Mouse (Mus musculus) hindbrain, embryonic 14.5 days (tissue): ENCODE measurements around the gene Lrmp. TPM values are rescaled to one million over a fixed set of nuclear protein-coding genes. Genes with fewer than 3 reads are reported as not detected.

Source experiments
- ATAC-seq: fragments of 200-750 bp; cut with Nextera tagmentation; 2 replicates; pipeline ENCODE4 v1.8.0; 2017; ENCODE audit warnings: moderate number of reproducible peaks, mild to moderate bottlenecking, moderate TSS enrichment, moderate library complexity; ENCODE audit not compliant: low FRiP score
- DNase-seq: peaks from one replicate; pipeline ENCODE4 v3.0.0-alpha.2; 2015; ENCODE audit warnings: low spot score
- H3K27ac ChIP-seq: fragments of 300-500 bp; sonication (generic); 2 replicates; pipeline ENCODE4 v1.5.1; 2014; ENCODE audit warnings: mild to moderate bottlenecking, moderate library complexity
- H3K27me3 ChIP-seq: fragments of 300-500 bp; sonication (generic); 2 replicates; pipeline ENCODE4 v1.6.1; 2014; ENCODE audit warnings: mild to moderate bottlenecking, low read length, mixed read lengths; ENCODE audit not compliant: control insufficient read depth, insufficient read depth
- H3K36me3 ChIP-seq: fragments of 300-500 bp; sonication (generic); replicated peaks from 2 replicates; pipeline ENCODE4 v1.6.1; 2014; ENCODE audit not compliant: control insufficient read depth, insufficient read depth
- H3K4me1 ChIP-seq: fragments of 300-500 bp; sonication (generic); replicated peaks from 2 replicates; pipeline ENCODE4 v1.6.1; 2014; ENCODE audit warnings: antibody characterized with exemption, low read length, mixed read lengths; ENCODE audit not compliant: control insufficient read depth, insufficient read depth
- H3K4me2 ChIP-seq: fragments of 300-500 bp; sonication (generic); replicated peaks from 2 replicates; pipeline ENCODE4 v1.6.1; 2014; ENCODE audit warnings: mild to moderate bottlenecking, moderate library complexity
- H3K4me3 ChIP-seq: fragments of 300-500 bp; sonication (generic); replicated peaks from 2 replicates; pipeline ENCODE4 v1.5.1; 2014; ENCODE audit warnings: mild to moderate bottlenecking, low read length
- H3K9ac ChIP-seq: fragments of 300-500 bp; sonication (generic); 2 replicates; pipeline ENCODE4 v1.6.1; 2014
- H3K9me3 ChIP-seq: fragments of 300-500 bp; sonication (generic); 2 replicates; pipeline ENCODE4 v1.6.1; 2016; ENCODE audit warnings: low read length; ENCODE audit not compliant: control insufficient read depth
- WGBS: fragments of 180-500 bp; shearing (Covaris S2); extraction: QIAGEN DNeasy Blood & Tissue Kit; methylation state at CpG from one replicate; pipeline ENCODE4 v1.1.7; 2014; 5-methylcytosine and 5-hydroxymethylcytosine counted together
- polyA plus RNA-seq: library from polyadenylated mRNA; unstranded; fragments of >200 nt; fragmentation: Nextera tagmentation; extraction: Ambion mirVana; gene quantifications from 2 replicates; pipeline ENCODE4 v1.2.1, GENCODE M21; 2014

The Lrmp gene
- 0.78 and 1.0 TPM in 2 replicates for polyA plus RNA-seq

GRCm38 (mm10) chr6:145115476-145116097, at the start of gene Lrmp:
Gene Lrmp, plus strand, starts transcription at chr6:145115653.
- ATAC-seq = no peak

GRCm38 (mm10) chr6:145066416-145066815, 49.0 kb upstream of the Lrmp start:
- no peaks in the 10 kb centered on the region for H3K4me1 ChIP-seq
- ATAC-seq (no peak), DNase-seq (no peak)
- no peak overlapping the region for H3K4me2 ChIP-seq
- no peaks in the 10 kb centered on the region for H3K27me3 ChIP-seq
- H3K36me3 ChIP-seq = no peaks in the 10 kb centered on the region
- H3K4me3 ChIP-seq = no peak overlapping the region
- H3K9me3 ChIP-seq = no peaks in the 10 kb centered on the region
- WGBS = 88% methylated on average over 6 of the region's 6 CpGs
- H3K27ac ChIP-seq = no peak overlapping the region
- no peak overlapping the region for H3K9ac ChIP-seq

More at GRCm38 (mm10) chr6:145115476-145116097, at the start of gene Lrmp:
- H3K36me3 ChIP-seq = no peaks in the 10 kb centered on the region
- H3K4me1 ChIP-seq = peaks cover 11% of the 10 kb centered on the region; the same call in 1 of the 2 replicates
- 68% methylated on average over 6 of the region's 6 CpGs for WGBS
- H3K4me2 ChIP-seq = peak within 1 kb of the TSS; percentile 7; the same call in 1 of the 2 replicates
- H3K4me3 ChIP-seq = no peak within 1 kb of the TSS
- no peak for DNase-seq
- H3K9me3 ChIP-seq = no peaks in the 10 kb centered on the region
- H3K27ac ChIP-seq = no peak within 1 kb of the TSS
- peak within 1 kb of the TSS; percentile 42; the same call in 1 of the 2 replicates for H3K9ac ChIP-seq
- no peaks in the 10 kb centered on the region for H3K27me3 ChIP-seq

DNA sequence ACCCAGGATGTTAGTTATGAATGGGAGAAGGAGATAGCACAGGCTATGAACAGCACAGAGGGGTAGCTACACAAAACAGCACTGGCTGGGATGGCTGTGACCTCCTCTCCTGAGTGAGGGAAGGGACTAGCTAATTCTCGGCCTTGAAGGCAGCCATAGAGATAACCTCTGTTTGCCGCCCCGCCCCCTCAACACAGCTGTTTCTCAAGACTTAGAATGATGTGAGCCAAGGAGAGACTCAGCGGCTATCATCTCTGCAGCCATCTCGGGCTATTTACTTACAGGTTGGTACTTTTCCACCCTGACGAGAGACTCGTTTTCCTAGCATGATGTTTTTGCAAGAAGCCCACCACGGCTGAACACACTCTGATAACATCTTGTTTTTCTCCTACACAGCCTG, 47.8 kb upstream of the Lrmp start:
- no peak overlapping the region for H3K4me2 ChIP-seq

DNA sequence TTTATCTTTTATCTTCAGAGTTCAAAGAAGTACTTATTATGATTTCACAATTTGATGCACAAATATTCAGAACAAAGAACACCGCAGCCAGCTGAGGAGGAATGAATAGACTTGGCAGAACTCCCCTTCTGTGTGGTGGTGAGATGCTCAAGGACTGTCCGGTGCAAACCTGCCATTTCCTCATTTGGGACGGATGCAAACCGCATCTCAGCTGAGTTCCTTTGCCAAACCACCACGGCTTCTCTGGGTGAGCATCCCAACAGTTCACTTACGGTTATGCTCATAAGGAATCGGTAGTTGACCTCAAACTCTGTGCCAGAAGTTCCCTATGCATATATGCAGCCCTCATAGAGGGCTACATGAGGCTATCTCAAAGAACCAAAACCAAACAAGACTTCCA, 46.1 kb upstream of the Lrmp start:
- Histone ChIP-seq H3K27me3 (no peaks in the 10 kb centered on the region), H3K4me3 (no peak overlapping the region), H3K4me2 (no peak overlapping the region), H3K9me3 (no peaks in the 10 kb centered on the region), H3K4me1 (no peaks in the 10 kb centered on the region), H3K36me3 (no peaks in the 10 kb centered on the region), H3K27ac (no peak overlapping the region), H3K9ac (no peak overlapping the region)
- 95% methylated on average over 7 of the region's 7 CpGs for WGBS
- no peak for ATAC-seq
- no peak for DNase-seq

More for the DNA sequence above, 47.8 kb upstream of the Lrmp start:
- 84% methylated on average over 8 of the region's 8 CpGs for WGBS
- H3K4me1 ChIP-seq = no peaks in the 10 kb centered on the region
- H3K9me3 ChIP-seq = no peaks in the 10 kb centered on the region
- no peak overlapping the region for H3K4me3 ChIP-seq
- H3K27me3 ChIP-seq = no peaks in the 10 kb centered on the region
- DNase-seq = no peak
- no peaks in the 10 kb centered on the region for H3K36me3 ChIP-seq
- ATAC-seq = no peak
- no peak overlapping the region for H3K27ac ChIP-seq
- no peak overlapping the region for H3K9ac ChIP-seq

- ATAC-seq = no peak
- H3K4me3 ChIP-seq = no peak overlapping the region
- no peak for DNase-seq
- WGBS = 91% methylated on average over 2 of the region's 2 CpGs
- H3K4me2 ChIP-seq = no peak overlapping the region
- H3K4me1 ChIP-seq = 0 out of 2 replicates have a peak, but pooled peaks cover 1% of the 10 kb centered on the region
- H3K27me3 ChIP-seq = no peaks in the 10 kb centered on the region
- H3K36me3 ChIP-seq = no peaks in the 10 kb centered on the region
- H3K27ac ChIP-seq = no peak overlapping the region
- H3K9ac ChIP-seq = no peak overlapping the region
- H3K9me3 ChIP-seq = no peaks in the 10 kb centered on the region
Measured at GRCm38 (mm10) chr6:145069921-145070320, 45.5 kb upstream of the Lrmp start.

GRCm38 (mm10) chr6:145074461-145074860, 41.0 kb upstream of the Lrmp start:
- ATAC-seq = no peak
- no peak for DNase-seq

DNA sequence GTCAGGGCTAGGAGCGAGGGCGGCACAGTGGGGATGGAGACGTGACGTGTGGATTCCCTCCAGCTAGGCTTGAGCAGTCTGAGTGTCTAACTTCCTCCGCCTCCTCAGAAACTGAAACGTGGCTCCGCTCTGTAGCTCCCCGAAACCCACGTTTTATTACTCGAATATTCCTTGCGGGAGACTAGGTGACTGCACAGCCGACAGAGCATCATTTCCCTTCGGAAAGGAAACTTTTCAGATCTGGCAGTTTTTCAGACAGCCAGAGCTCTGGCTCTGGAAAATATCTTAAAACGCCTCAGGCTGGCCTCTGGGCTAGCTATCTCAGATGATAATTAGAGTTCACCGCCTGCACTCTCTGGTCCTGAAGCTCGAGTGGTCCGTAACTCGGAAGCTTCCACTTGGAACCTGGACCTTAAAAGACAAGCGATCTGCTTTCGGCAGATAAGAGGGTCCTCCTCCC, 40.3 kb upstream of the Lrmp start:
- Histone ChIP-seq H3K27ac (no peak overlapping the region), H3K36me3 (no peaks in the 10 kb centered on the region), H3K9ac (peak overlapping the region; percentile 51), H3K9me3 (no peaks in the 10 kb centered on the region), H3K4me1 (0 out of 2 replicates have a peak, but pooled peaks cover 3% of the 10 kb centered on the region), H3K4me2 (peak overlapping the region; percentile 74), H3K27me3 (no peaks in the 10 kb centered on the region), H3K4me3 (peak overlapping the region; percentile 38)
- DNase-seq (peak; percentile 26), ATAC-seq (peak; percentile 68; the same call in 1 of the 2 replicates)
- WGBS = under 1% methylated on average over 20 of the region's 20 CpGs

More at GRCm38 (mm10) chr6:145074461-145074860, 41.0 kb upstream of the Lrmp start:
- H3K27ac ChIP-seq = no peak overlapping the region
- no peak overlapping the region for H3K4me3 ChIP-seq
- no peak overlapping the region for H3K9ac ChIP-seq
- H3K9me3 ChIP-seq = no peaks in the 10 kb centered on the region
- H3K4me1 ChIP-seq = 0 out of 2 replicates have a peak, but pooled peaks cover 3% of the 10 kb centered on the region
- peak overlapping the region; percentile 74 for H3K4me2 ChIP-seq
- H3K36me3 ChIP-seq = no peaks in the 10 kb centered on the region
- no peaks in the 10 kb centered on the region for H3K27me3 ChIP-seq

DNA sequence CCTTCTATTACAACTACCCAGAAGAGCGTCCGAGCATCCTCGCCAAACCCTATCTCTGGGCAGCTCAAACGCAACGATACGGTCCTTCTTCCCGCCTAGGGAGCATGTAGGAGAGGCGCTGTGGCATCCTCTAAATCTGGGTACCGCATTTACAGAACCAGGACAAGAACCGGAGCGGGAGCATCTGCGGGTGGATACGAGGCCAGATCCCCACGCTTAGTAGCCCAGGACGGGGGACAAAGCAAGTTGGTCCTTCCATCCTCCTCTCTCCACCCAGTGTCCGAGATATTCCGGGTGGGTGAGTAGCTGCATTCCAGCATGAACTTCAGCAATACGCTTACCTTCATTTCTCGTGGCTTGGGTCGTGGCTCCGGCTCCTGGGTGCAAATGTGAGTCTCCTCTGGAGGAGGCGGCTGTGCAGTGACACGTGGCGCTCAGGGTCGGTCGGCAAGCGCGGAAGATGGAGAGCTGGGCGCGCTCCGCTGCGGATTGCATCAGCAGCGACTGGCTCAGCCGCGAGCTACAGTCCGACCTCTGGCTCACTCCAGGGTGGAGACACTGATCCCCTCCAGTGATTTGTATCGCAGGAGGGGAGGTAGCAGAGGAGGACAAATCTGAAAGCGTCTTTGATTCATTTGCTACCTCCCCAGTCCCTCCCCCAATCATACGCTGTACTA, 39.8 kb upstream of the Lrmp start, which contains the start of gene Bcat1:
Gene Bcat1 (minus strand): TSS at position 637 of the 677 bp plus-strand sequence.
- Histone ChIP-seq H3K9me3 (no peaks in the 10 kb centered on the region), H3K27me3 (no peaks in the 10 kb centered on the region), H3K4me3 (peak within 1 kb of the TSS; percentile 38), H3K4me1 (0 out of 2 replicates have a peak, but pooled peaks cover 3% of the 10 kb centered on the region), H3K27ac (no peak within 1 kb of the TSS), H3K36me3 (no peaks in the 10 kb centered on the region), H3K9ac (peak within 1 kb of the TSS; percentile 51), H3K4me2 (peak within 1 kb of the TSS; percentile 74)
- peak; percentile 66; the same call in 1 of the 2 replicates for ATAC-seq
- under 1% methylated on average over 39 of the region's 39 CpGs for WGBS
- DNase-seq = peak; percentile 45

- ATAC-seq (no peak), DNase-seq (no peak)
- Histone ChIP-seq H3K9ac (peak overlapping the region; percentile 51; the same call in 1 of the 2 replicates), H3K27me3 (no peaks in the 10 kb centered on the region), H3K27ac (no peak overlapping the region), H3K4me2 (peak overlapping the region; percentile 74), H3K4me3 (peak overlapping the region; percentile 38), H3K9me3 (no peaks in the 10 kb centered on the region), H3K4me1 (0 out of 2 replicates have a peak, but pooled peaks cover 3% of the 10 kb centered on the region), H3K36me3 (no peaks in the 10 kb centered on the region)
- 8% methylated on average over 9 of the region's 9 CpGs for WGBS
Measured at GRCm38 (mm10) chr6:145076286-145076685, 39.2 kb upstream of the Lrmp start.
